Mouse (Mus musculus) kidney, embryonic 15.5 days (tissue): ENCODE data around the gene Zfp715. TPM values are rescaled to one million over a fixed set of nuclear protein-coding genes. Genes with fewer than 3 reads are reported as not detected.

Experiments
- ATAC-seq: fragments of 200-750 bp; cut with Nextera tagmentation; replicated peaks from 2 replicates; pipeline ENCODE4 v1.8.0; 2017; ENCODE audit warnings: moderate TSS enrichment; ENCODE audit not compliant: low FRiP score
- H3K27ac ChIP-seq: fragments of 300-500 bp; sonication (generic); 2 replicates; pipeline ENCODE4 v1.5.1; 2015; ENCODE audit warnings: mild to moderate bottlenecking, inconsistent platforms
- H3K27me3 ChIP-seq: fragments of 300-500 bp; sonication (generic); 2 replicates; pipeline ENCODE4 v1.6.1; 2015; ENCODE audit warnings: inconsistent platforms
- H3K36me3 ChIP-seq: fragments of 300-500 bp; sonication (generic); 2 replicates; pipeline ENCODE4 v1.6.1; 2015; ENCODE audit warnings: inconsistent platforms
- H3K4me1 ChIP-seq: fragments of 300-500 bp; sonication (generic); 2 replicates; pipeline ENCODE4 v1.6.1; 2015; ENCODE audit warnings: inconsistent platforms
- H3K4me2 ChIP-seq: fragments of 300-500 bp; sonication (generic); 2 replicates; pipeline ENCODE4 v1.6.1; 2015; ENCODE audit warnings: moderate library complexity, mild to moderate bottlenecking, inconsistent platforms
- H3K4me3 ChIP-seq: fragments of 300-500 bp; sonication (generic); replicated peaks from 2 replicates; pipeline ENCODE4 v1.5.1; 2015; ENCODE audit warnings: mild to moderate bottlenecking, inconsistent platforms
- H3K9ac ChIP-seq: fragments of 300-500 bp; sonication (generic); 2 replicates; pipeline ENCODE4 v1.6.1; 2015; ENCODE audit warnings: mild to moderate bottlenecking, inconsistent platforms
- H3K9me3 ChIP-seq: fragments of 300-500 bp; sonication (generic); replicated peaks from 2 replicates; pipeline ENCODE4 v1.6.1; 2016; ENCODE audit warnings: inconsistent platforms
- WGBS: fragments of 180-500 bp; shearing (Covaris S2); methylation state at CpG from one replicate; pipeline ENCODE4 v1.1.7; 2015; ENCODE audit warnings: mixed read lengths; 5-methylcytosine and 5-hydroxymethylcytosine counted together
- polyA plus RNA-seq: library from polyadenylated mRNA; unstranded; fragments of >200 nt; fragmentation: Nextera tagmentation; extraction: Ambion mirVana; gene quantifications from 2 replicates; pipeline ENCODE4 v1.2.1, GENCODE M21; 2015

Zfp715 gene
- polyA plus RNA-seq, 1 experiment from 2014 or later, result 13.1 TPM

- Histone ChIP-seq H3K36me3 (no peaks in the 10 kb centered on the region), H3K4me3 (no peak overlapping the region), H3K4me2 (no peak overlapping the region), H3K27me3 (no peaks in the 10 kb centered on the region), H3K4me1 (no peaks in the 10 kb centered on the region), H3K27ac (no peak overlapping the region), H3K9me3 (no peaks in the 10 kb centered on the region), H3K9ac (no peak overlapping the region)
- ATAC-seq, result no peak
- WGBS, result 69% methylated on average over 2 of the region's 2 CpGs
Observed at GRCm38 (mm10) chr7:43344020-43344419, 30.9 kb upstream of the Zfp715 start.

DNA sequence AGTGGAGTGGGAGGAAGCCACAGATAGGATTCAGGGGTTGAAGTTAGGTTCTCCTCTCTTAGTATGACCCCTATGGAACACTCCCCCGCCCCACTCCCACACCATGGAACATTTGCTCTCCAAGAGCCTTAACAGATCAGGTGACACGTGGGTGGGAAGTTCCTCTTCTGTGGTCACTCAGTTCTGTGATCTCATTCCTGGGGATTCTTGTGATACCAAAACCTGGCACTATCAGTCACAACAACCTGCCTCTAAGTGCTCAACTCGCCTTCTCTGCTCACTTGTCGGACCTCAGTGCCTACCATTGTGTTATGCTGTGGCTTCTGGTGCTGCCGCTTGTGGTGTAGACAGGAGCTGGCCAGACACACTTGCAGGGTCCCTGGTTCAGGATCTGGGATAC, 30.1 kb upstream of the Zfp715 start:
- 56% methylated on average over 5 of the region's 5 CpGs for WGBS
- no peaks in the 10 kb centered on the region for H3K9me3 ChIP-seq

GRCm38 (mm10) chr7:43340771-43341170, 27.7 kb upstream of the Zfp715 start:
- 45% methylated on average over 4 of the region's 4 CpGs for WGBS

More for the DNA sequence above, 30.1 kb upstream of the Zfp715 start:
- no peaks in the 10 kb centered on the region for H3K36me3 ChIP-seq
- no peak overlapping the region for H3K9ac ChIP-seq
- no peak overlapping the region for H3K27ac ChIP-seq
- H3K4me2 ChIP-seq, result no peak overlapping the region
- H3K4me3 ChIP-seq, result no peak overlapping the region
- H3K27me3 ChIP-seq, result no peaks in the 10 kb centered on the region
- no peak for ATAC-seq
- no peaks in the 10 kb centered on the region for H3K4me1 ChIP-seq

GRCm38 (mm10) chr7:43333899-43334298, 20.8 kb upstream of the Zfp715 start:
- no peak overlapping the region for H3K9ac ChIP-seq
- H3K36me3 ChIP-seq, result no peaks in the 10 kb centered on the region
- ATAC-seq, result no peak
- no peaks in the 10 kb centered on the region for H3K4me1 ChIP-seq
- no peaks in the 10 kb centered on the region for H3K9me3 ChIP-seq
- no peak overlapping the region for H3K27ac ChIP-seq
- no peak overlapping the region for H3K4me3 ChIP-seq
- H3K4me2 ChIP-seq, result no peak overlapping the region
- 64% methylated on average over 2 of the region's 2 CpGs for WGBS
- no peaks in the 10 kb centered on the region for H3K27me3 ChIP-seq

More at GRCm38 (mm10) chr7:43340771-43341170, 27.7 kb upstream of the Zfp715 start:
- ATAC-seq, result no peak; the same call in 1 of the 2 replicates
- no peaks in the 10 kb centered on the region for H3K36me3 ChIP-seq
- H3K4me3 ChIP-seq, result no peak overlapping the region
- H3K9me3 ChIP-seq, result no peaks in the 10 kb centered on the region
- no peaks in the 10 kb centered on the region for H3K4me1 ChIP-seq
- no peaks in the 10 kb centered on the region for H3K27me3 ChIP-seq
- no peak overlapping the region for H3K4me2 ChIP-seq
- no peak overlapping the region for H3K9ac ChIP-seq
- H3K27ac ChIP-seq, result no peak overlapping the region

DNA sequence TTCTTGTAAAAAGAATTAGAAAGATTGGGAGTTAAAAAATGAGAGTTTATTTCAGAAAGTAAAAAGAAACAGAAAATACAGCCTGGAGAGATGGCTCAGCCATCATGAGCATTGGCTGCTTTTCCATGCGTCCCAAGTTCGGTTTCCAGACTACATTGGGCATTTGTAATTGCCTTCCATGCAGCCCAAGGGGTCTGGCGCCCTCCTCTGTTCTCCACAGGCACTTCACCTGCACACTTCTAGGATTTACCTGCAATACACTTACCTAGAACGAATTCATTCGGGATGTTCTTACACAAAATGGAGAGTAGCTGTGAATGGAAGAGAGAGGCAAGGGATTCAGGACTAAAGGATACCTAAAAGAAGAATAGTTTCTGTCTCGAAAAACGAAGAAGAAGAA, 20.1 kb upstream of the Zfp715 start:
- no peak overlapping the region for H3K4me2 ChIP-seq
- H3K9ac ChIP-seq, result no peak overlapping the region
- H3K4me3 ChIP-seq, result no peak overlapping the region
- ATAC-seq, result no peak
- H3K4me1 ChIP-seq, result no peaks in the 10 kb centered on the region
- no peak overlapping the region for H3K27ac ChIP-seq
- H3K9me3 ChIP-seq, result no peaks in the 10 kb centered on the region
- no peaks in the 10 kb centered on the region for H3K36me3 ChIP-seq
- WGBS, result 31% methylated on average over 5 of the region's 7 CpGs
- no peaks in the 10 kb centered on the region for H3K27me3 ChIP-seq

DNA sequence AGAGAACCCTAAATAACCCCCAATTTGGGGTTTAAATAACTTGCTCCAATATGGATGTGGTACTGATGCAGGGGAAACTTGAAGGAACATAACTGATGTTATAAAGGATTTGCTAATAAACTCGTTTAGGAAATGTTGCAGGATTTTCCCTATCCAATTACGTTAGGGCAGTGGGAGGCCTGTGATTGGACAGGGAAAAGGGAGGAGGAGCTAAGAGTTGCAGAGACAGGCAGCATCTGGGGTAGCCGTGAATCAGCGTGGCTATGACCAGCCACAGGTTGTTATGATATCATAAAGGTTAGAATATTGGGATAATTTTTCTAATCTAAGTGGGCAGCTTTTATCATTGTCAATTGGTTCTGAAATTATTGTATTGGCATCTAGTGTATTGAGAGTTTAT, 15.0 kb upstream of the Zfp715 start:
- no peak overlapping the region for H3K9ac ChIP-seq
- H3K36me3 ChIP-seq, result no peaks in the 10 kb centered on the region
- 64% methylated on average over 4 of the region's 4 CpGs for WGBS
- ATAC-seq, result no peak
- no peaks in the 10 kb centered on the region for H3K4me1 ChIP-seq
- no peak overlapping the region for H3K4me3 ChIP-seq
- no peaks in the 10 kb centered on the region for H3K27me3 ChIP-seq
- H3K27ac ChIP-seq, result no peak overlapping the region
- no peaks in the 10 kb centered on the region for H3K9me3 ChIP-seq
- H3K4me2 ChIP-seq, result no peak overlapping the region

GRCm38 (mm10) chr7:43326223-43326780, 13.2 kb upstream of the Zfp715 start:
- H3K27ac ChIP-seq, result no peak overlapping the region
- H3K4me2 ChIP-seq, result no peak overlapping the region
- H3K36me3 ChIP-seq, result no peaks in the 10 kb centered on the region
- no peaks in the 10 kb centered on the region for H3K4me1 ChIP-seq
- H3K4me3 ChIP-seq, result no peak overlapping the region
- H3K27me3 ChIP-seq, result no peaks in the 10 kb centered on the region
- WGBS, result 63% methylated on average over 10 of the region's 10 CpGs
- no peak for ATAC-seq
- H3K9ac ChIP-seq, result no peak overlapping the region
- no peaks in the 10 kb centered on the region for H3K9me3 ChIP-seq

DNA sequence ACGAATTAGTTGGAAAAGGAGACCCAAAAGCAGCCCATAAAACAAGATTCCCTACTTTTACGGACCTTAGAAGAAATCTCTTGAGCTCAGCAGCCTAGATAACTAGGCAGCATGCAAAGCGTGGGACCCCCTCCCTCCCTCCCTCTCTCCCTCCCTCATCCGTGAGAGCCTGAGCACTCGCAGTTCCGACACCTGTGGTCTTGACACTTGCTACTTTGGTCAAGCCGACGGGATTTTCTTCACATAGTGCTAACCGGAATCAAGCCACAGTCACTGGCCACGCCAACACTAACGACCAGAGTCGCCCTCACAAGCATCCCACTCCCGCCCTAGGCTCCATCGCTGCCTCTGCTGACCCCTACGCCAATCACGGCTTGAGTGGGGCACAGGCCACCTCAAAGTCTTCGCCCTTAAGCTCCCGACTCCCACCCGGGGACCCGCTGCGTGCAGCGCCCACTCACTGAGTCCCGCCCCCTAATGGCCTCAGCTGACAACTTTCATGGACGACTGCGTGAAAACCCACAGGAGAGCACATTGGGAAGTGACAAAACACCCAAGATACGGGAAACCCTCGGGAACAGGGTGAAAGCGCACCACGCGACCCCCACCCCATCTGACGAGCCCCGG, 595 bp downstream of the Zfp715 start:
- peak overlapping the region; percentile 94 for H3K27ac ChIP-seq
- H3K36me3 ChIP-seq, result peaks cover 28% of the 10 kb centered on the region
- WGBS, result under 1% methylated on average over 32 of the region's 32 CpGs
- H3K4me3 ChIP-seq, result peak overlapping the region; percentile 74
- H3K9me3 ChIP-seq, result no peaks in the 10 kb centered on the region
- ATAC-seq, result peak; percentile 71
- H3K27me3 ChIP-seq, result no peaks in the 10 kb centered on the region
- H3K4me1 ChIP-seq, result peaks cover 26% of the 10 kb centered on the region
- H3K4me2 ChIP-seq, result peak overlapping the region; percentile 83
- peak overlapping the region; percentile 76 for H3K9ac ChIP-seq

GRCm38 (mm10) chr7:43311632-43312031, 1.5 kb downstream of the Zfp715 start:
- H3K4me1 ChIP-seq, result peaks cover 26% of the 10 kb centered on the region
- no peaks in the 10 kb centered on the region for H3K27me3 ChIP-seq
- H3K27ac ChIP-seq, result peak overlapping the region; percentile 94
- H3K4me3 ChIP-seq, result peak overlapping the region; percentile 74
- peak overlapping the region; percentile 83 for H3K4me2 ChIP-seq
- H3K9me3 ChIP-seq, result no peaks in the 10 kb centered on the region
- ATAC-seq, result no peak
- H3K36me3 ChIP-seq, result peaks cover 37% of the 10 kb centered on the region
- H3K9ac ChIP-seq, result no peak overlapping the region
- 62% methylated on average over 6 of the region's 6 CpGs for WGBS

DNA sequence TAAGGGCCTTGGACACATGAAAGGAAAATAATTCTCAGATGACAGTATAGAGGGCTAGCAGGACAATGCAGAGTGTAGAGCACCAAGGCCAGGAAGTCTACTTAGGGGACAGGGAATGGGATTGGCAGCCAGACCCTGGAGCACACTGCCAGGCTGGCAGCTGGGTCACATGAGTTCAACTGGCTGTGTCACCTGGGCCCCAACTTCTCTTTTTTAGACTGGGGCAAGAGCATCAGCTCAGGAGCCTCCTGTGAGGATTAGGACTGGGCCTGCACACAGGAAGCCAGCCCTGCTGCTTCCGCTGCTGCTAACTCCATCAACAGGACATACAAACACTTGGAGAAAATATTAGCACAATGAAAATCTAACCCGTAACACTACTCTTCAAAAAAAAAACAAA, 4.0 kb downstream of the Zfp715 start:
- Histone ChIP-seq H3K4me1 (peaks cover 26% of the 10 kb centered on the region), H3K9ac (no peak overlapping the region), H3K4me2 (no peak overlapping the region), H3K36me3 (peaks cover 57% of the 10 kb centered on the region), H3K27ac (peak overlapping the region; percentile 37; the same call in 1 of the 2 replicates), H3K27me3 (no peaks in the 10 kb centered on the region), H3K4me3 (no peak overlapping the region), H3K9me3 (no peaks in the 10 kb centered on the region)
- no peak for ATAC-seq
- WGBS, result 69% methylated on average over 2 of the region's 2 CpGs

DNA sequence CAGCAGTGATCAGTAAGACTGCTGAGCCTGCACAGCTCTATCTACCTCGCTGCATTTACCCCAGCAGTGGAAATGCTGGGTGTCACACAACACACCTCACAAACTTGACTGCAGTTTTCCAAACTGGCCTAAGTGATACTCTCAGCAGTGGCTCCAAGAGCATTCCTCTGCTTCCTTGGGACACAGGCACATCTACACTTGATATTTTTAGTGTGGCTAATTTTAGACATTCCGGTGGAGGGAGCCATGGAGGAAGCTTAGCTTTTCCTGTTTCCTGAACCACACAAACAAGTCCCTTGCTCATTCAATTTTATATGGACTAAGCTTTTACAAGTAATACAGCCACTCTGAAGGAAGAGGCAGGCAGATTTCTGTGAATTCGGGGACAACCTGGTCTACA, 7.9 kb downstream of the Zfp715 start:
- 0 out of 2 replicates have a peak, but pooled peaks have one; percentile 18 for ATAC-seq
- Histone ChIP-seq H3K4me2 (no peak overlapping the region), H3K4me3 (no peak overlapping the region), H3K27ac (peak overlapping the region; percentile 58; the same call in 1 of the 2 replicates), H3K27me3 (no peaks in the 10 kb centered on the region), H3K9me3 (no peaks in the 10 kb centered on the region), H3K9ac (no peak overlapping the region), H3K4me1 (peaks cover 8% of the 10 kb centered on the region; the same call in 1 of the 2 replicates), H3K36me3 (peaks cover 84% of the 10 kb centered on the region)
- WGBS, result 76% methylated on average over 3 of the region's 3 CpGs

DNA sequence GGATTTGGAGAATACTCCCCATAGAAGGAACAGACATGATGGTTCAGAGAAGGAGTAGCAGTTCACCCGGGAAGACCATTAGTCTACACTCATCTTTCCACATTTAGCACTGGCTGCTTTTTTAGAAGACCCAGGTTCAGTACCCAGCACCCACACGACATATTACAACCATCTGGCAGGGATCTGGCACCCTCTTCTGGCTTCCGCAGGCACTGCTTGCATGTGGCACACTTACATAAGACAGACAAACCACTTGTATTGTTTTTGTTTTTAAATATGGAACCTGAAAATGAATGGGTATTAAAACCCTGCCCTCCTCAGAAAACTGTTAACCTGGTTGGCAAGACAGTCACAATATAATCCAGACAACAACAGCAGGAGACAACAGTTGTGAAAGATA, 21.6 kb downstream of the Zfp715 start:
- WGBS, result 90% methylated on average over 3 of the region's 3 CpGs
- Histone ChIP-seq H3K9me3 (no peaks in the 10 kb centered on the region), H3K4me3 (no peak overlapping the region), H3K4me1 (no peaks in the 10 kb centered on the region), H3K4me2 (no peak overlapping the region), H3K9ac (no peak overlapping the region), H3K27me3 (no peaks in the 10 kb centered on the region), H3K27ac (no peak overlapping the region), H3K36me3 (peaks cover 16% of the 10 kb centered on the region)
- no peak for ATAC-seq
